Mouse (Mus musculus) kidney, postnatal 25 days (tissue): Measurements from ENCODE around the gene Grik4.
A peak's percentile ranks its signal among the peaks of the same experiment; 100 is the strongest.

Experiments used
- DNase-seq, 2 experiments: peaks; one replicate each; pipeline ENCODE4 v3.0.0; 2021; ENCODE audit warnings: mixed read lengths in 2 of 2

Gene Grik4

GRCm38 (mm10) chr9:42898091-42898591 lies 46.2 kb downstream of the Grik4 start:
- no peak for DNase-seq

GRCm38 (mm10) chr9:42897361-42898051 lies 46.8 kb downstream of the Grik4 start:
- DNase-seq, result peak; percentile 40 to 59

GRCm38 (mm10) chr9:42896421-42897210 lies 47.7 kb downstream of the Grik4 start:
- no peak for DNase-seq

- DNase-seq, result no peak
These were observed 51.5 kb downstream of the Grik4 start for GRCm38 (mm10) chr9:42892765-42893164.

- no peak for DNase-seq
These were observed 56.4 kb downstream of the Grik4 start for GRCm38 (mm10) chr9:42887930-42888329.

- DNase-seq, result no peak
These were observed 58.1 kb downstream of the Grik4 start for GRCm38 (mm10) chr9:42886112-42886766.

GRCm38 (mm10) chr9:42885566-42885965 lies 58.7 kb downstream of the Grik4 start:
- DNase-seq, result peak; percentile 15 to 47

GRCm38 (mm10) chr9:42885123-42885522 lies 59.2 kb downstream of the Grik4 start:
- no peak for DNase-seq

- no peak for DNase-seq
These were observed 61.1 kb downstream of the Grik4 start for GRCm38 (mm10) chr9:42883006-42883759.

- no peak for DNase-seq
These were observed 62.0 kb downstream of the Grik4 start for GRCm38 (mm10) chr9:42882313-42882712.

- no peak for DNase-seq
These were observed 63.3 kb downstream of the Grik4 start for GRCm38 (mm10) chr9:42881040-42881439.

- DNase-seq, result no peak
These were observed 65.9 kb downstream of the Grik4 start for GRCm38 (mm10) chr9:42878401-42878800.

GRCm38 (mm10) chr9:42872885-42873284 lies 71.4 kb downstream of the Grik4 start:
- no peak for DNase-seq

GRCm38 (mm10) chr9:42871681-42872080 lies 72.6 kb downstream of the Grik4 start:
- DNase-seq, result no peak

- no peak for DNase-seq
These were observed 74.0 kb downstream of the Grik4 start for GRCm38 (mm10) chr9:42870257-42870656.

- DNase-seq, result no peak
These were observed 75.8 kb downstream of the Grik4 start for GRCm38 (mm10) chr9:42868508-42868907.

GRCm38 (mm10) chr9:42866650-42867049 lies 77.6 kb downstream of the Grik4 start:
- no peak for DNase-seq

GRCm38 (mm10) chr9:42865036-42865829 lies 79.1 kb downstream of the Grik4 start:
- no peak for DNase-seq

- no peak for DNase-seq
These were observed 80.9 kb downstream of the Grik4 start for GRCm38 (mm10) chr9:42863360-42863759.

- no peak for DNase-seq
These were observed 82.6 kb downstream of the Grik4 start for GRCm38 (mm10) chr9:42861711-42862110.

- DNase-seq, result no peak
These were observed 83.1 kb downstream of the Grik4 start for GRCm38 (mm10) chr9:42861238-42861637.
